Mouse (Mus musculus) spleen, embryonic (tissue): ENCODE results near the gene Ddx11.

Source experiments
- CTCF ChIA-PET: fragments of 350-600 bp; sonication (Branson Sonifier 250); formaldehyde crosslinking; loops from one replicate; lab custom pipeline; 2022; lab: Charles Lee

Ddx11 gene

DNA sequence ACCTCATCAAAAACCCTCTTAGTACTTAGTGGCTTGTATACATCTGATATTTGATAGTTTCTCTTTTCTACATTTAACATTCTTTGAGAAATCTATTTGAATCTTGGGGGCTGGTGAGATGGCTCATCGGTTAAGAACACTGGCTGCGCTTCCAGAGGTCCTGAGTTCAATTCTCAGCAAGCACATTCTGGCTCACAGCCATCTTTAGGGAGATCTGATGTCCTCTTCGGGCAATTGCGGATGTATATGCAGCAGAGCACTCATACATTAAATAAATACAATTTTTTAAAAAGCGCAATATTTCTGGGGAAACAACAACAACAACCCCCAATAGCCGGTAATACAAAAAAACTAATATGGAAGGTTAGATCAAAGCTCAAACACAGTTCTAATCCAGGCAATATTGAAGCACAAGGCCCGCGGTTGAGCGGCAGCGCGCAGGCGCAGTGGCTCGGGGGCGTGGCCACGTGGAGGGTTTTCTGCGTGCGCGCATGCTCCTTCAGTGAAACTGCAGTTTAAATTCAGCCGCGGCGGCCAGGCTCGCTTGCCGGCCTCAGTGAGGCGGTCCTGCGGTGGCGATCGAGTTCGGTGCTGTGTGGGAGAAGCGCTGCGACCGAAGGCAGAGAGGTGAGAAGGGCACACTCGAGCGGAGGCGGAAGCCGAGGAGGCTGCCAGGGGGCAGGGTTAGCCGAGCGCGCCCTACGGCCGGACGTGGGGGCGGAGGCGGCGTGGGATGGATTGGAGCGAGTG lies at the start of gene Ddx11:
Ddx11 (plus strand) TSS at position 455 of the 750 bp plus-strand sequence.
- CTCF ChIA-PET, result interaction anchor here (1.1 kb wide), 1 partner anchor 12 kb away, joined by 3 read pairs; no protein-coding TSS in a partner anchor

DNA sequence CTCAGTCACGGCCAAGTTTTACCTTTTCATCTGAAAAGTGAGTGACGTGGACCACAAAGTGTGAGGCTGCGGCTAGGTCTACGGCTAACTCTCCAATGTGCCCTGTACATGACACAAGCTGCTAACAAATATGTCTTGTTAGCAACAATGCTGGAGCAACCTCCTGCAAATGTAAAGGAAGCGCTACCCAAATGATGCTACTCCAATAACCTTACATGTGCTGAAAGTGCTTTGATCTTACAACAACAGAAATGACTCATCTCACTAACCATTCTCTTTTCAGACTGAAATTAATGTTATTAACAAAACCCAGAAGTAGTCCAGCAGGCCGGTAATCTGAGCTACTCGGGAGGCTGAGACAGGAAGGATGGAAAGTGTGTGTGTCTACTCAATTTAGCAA lies 49.3 kb upstream of the Ddx11 start:
- CTCF ChIA-PET, result no interaction called here

DNA sequence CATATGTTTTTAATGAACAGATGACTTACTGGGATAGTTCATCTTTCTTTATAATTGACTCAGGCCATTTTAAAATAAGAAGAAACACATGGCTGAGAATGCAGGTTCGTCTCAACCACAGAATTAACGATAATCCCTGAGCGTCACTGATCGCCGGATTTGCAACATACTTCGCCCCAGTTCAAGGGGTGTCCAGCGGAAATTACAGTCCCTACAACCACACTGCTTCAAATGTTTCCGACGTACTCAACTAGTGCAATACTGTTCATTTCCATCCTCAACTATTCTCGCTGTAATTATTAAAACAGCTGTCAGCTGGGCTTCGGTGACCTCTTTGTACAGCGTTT lies 47.5 kb upstream of the Ddx11 start:
- CTCF ChIA-PET, result interaction anchor here (0.6 kb wide), 1 partner anchor 17 kb away, joined by 3 read pairs; no protein-coding TSS in a partner anchor

GRCm38 (mm10) chr17:66076174-66076927 lies 47.0 kb upstream of the Ddx11 start:
- CTCF ChIA-PET, result interaction anchor here (0.6 kb wide), 2 partner anchors 18 to 145 kb away, joined by 3 to 7 read pairs; no protein-coding TSS in a partner anchor

- CTCF ChIA-PET, result interaction anchor here (0.6 kb wide), 1 partner anchor 146 kb away, joined by 7 read pairs; no protein-coding TSS in a partner anchor
Observed at GRCm38 (mm10) chr17:66076934-66077333, 46.4 kb upstream of the Ddx11 start, which contains the start of gene Ankrd12. Gene Ankrd12 (minus strand): TSS chr17:66077089.

DNA sequence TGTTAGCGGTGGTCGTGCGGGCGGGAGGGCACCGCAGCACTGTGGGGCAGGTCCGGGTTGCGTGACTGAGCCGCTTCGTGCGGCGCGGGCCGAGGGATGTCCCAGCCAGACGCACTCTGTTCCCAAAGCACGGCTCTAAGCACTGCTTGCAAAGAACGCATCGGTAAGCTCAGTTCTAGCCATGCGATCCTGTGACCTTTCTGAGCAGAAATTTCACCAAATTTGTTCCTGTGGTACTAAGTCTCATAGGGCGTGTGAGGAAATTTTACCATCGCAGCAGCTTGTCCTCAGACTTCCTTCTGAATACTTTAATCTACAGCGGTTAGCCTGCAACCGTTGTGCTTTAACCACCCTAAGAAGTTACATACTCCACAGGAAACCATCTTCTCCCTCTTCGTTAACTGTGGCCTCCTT lies 45.9 kb upstream of the Ddx11 start:
- CTCF ChIA-PET, result no interaction called here

- CTCF ChIA-PET, result no interaction called here
Observed at GRCm38 (mm10) chr17:66084486-66084885, 38.8 kb upstream of the Ddx11 start.

DNA sequence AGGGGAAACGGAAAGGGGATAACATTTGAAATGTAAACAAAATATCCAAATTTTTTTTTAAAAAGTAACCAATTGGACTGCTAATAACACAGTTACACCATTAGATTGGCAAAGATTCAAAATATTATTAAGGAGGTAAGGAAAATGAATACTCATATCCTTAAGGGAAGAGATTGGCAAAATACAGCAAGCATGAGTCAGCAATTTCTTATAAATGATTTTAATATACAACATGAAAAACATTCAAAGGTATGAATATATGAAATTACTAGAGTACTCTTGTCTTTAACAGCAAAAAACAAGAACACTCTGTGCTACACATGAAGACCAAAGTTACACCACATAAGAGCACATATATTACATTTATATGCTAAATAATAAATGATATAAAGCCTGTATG lies 38.3 kb upstream of the Ddx11 start:
- CTCF ChIA-PET, result no interaction called here

DNA sequence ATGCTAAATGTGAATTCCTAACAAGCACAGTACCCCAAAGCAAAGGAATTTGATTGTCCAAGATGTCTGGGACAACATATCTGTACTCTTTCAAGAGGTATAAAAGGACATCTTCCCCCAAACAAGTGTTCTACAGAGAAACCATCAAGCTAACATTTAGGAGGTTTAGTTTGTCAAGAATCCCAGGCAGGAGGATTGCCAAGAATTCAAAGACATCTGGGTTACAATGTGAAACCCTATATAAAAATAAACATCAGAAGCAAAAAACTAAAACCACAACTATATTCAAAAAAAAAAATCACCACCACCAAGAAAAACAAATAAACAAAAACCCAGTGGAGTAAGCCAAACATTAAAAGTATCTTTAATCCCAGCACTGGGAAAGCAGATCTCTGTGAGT lies 33.1 kb upstream of the Ddx11 start:
- CTCF ChIA-PET, result no interaction called here

GRCm38 (mm10) chr17:66091392-66091791 lies 31.9 kb upstream of the Ddx11 start:
- CTCF ChIA-PET, result no interaction called here

- CTCF ChIA-PET, result no interaction called here
Observed at GRCm38 (mm10) chr17:66092065-66092464, 31.3 kb upstream of the Ddx11 start.

DNA sequence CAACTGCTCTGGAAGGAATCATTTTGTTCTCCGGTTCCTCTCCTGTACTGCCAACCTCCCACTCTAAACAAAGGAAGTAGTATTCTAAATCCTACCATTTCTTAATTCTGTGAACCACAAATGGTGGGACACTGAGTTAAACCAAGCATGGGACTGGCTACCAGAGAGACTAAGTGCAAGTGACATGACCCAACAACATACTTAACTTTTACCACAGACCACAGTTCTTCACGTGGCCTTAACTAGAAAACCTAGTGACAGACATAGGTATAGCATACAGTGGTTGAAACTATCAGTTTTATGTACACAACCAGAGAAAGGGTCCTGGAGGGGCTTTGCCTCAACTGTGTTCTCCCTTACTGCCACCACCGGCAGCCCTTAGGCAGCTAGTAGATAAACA lies 30.7 kb upstream of the Ddx11 start:
- CTCF ChIA-PET, result no interaction called here

DNA sequence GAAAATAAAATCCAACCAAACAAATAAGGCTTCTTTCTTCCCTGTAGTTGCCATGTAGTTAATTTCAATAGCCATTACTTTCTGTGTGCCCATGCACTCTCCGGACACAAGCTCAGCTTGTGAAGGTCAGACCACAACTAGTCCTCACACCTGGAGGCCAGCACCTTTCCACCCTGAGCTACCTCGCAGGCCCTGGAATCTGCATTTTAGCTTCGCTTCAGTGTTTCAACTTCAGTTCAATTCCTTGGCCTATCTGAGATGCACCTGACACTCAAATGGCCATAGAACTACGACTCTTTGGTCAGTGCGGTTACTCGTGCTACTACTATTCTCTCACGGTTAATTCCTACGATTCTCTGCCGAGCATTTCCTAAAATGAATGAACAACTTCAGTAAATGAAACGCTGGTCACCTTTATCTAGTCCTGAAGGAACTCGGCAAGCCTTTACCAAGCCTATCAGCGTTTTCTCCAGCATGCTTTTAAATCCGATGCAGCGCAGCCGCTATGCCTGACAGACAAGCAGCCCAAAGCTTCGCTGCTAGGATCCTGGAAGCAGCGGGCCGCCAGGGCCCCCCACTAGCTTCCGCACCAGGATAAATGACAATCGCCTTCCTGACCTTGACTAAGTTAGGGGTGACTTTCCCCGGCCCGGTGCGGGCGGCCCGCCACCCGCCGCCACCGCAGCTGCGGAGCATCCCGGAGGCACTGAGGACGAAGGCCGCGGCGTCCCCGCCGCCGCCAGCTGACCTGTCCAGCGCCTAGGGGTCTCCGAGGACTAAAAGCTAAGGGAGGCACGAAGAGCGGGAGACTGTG lies 22.5 kb upstream of the Ddx11 start:
- CTCF ChIA-PET, result no interaction called here

GRCm38 (mm10) chr17:66101380-66102330 lies 21.7 kb upstream of the Ddx11 start, which contains the start of gene Ndufv2:
Gene Ndufv2 (minus strand): TSS chr17:66101559.
- CTCF ChIA-PET, result no interaction called here

- CTCF ChIA-PET, result no interaction called here
Observed at GRCm38 (mm10) chr17:66104076-66104475, 19.2 kb upstream of the Ddx11 start.

DNA sequence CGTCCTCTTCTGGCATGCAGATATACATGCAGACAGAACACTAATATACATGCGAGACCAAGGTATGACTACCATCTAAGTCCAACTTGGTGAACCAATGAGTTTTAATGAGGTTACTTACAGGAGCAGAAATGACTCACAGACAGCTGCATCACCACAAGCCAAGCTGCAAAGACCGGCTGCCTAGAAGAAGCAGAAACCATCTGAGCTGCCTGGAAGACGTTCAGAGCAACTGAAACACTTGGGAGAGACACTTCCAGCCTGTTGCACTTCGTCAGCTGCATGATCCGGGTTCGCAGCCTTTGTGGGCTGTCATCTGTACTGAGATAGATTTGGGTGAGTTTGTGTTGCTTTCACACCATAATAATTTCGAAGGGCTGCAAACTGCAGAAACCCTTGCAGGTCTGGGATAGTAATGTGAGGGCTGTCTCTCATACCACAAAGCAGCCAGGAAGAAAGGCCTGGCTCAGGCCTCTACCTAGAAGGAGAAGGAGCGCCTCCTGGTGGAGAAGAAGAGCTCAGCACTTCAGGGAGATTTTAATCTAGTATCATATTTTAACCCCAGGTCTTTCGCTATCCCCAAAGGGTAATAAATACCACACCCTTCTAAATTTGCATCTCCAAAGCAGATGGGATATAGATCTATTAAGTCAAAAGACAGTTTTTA lies 16.6 kb upstream of the Ddx11 start:
- CTCF ChIA-PET, result interaction anchor here (1.5 kb wide), 1 partner anchor 11 kb away, joined by 3 read pairs; no protein-coding TSS in a partner anchor

GRCm38 (mm10) chr17:66107466-66107865 lies 15.9 kb upstream of the Ddx11 start:
- CTCF ChIA-PET, result interaction anchor here (1.5 kb wide), 1 partner anchor 11 kb away, joined by 3 read pairs; no protein-coding TSS in a partner anchor

DNA sequence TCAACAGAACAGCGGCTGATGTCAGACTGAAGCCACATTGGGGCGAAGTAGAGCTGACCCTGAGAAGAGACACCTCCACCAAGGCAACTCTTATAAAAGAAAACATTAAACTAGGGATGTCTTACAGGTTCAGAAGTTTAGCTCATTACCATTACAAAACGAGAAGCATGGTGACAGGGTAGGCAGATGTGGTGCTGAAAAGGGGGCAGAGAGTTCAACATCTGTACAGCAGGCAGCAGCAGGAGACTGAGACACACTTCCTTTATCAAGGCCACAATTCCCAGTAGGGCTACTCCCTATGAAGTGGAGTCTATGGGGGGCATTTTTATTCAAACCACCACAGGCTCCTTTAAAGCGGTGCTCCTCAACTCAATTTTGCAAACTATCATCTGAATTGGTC lies 15.1 kb upstream of the Ddx11 start:
- CTCF ChIA-PET, result no interaction called here

DNA sequence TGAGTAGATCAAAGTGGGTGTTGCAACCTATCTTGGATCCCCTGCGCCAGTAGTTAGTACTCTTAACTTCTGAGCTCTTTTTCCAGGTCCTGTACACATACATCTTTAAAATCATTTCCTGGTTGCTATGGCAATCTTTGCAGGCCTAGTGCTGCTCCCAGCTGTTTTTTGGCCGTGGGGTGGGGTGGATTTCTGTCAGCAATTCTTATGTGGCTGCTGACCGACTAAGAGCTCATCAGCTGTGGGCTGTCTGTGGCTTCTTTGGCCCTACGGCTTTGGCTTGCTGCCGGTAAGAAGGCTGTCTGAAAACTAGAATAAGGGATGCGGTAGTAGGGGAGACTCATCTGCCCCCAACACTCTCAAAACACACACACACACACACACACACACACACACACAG lies 12.6 kb upstream of the Ddx11 start:
- CTCF ChIA-PET, result interaction anchor here (1.0 to 1.2 kb wide), 2 partner anchors 13 to 33 kb away, joined by 3 to 4 read pairs; partner anchors contain the start of gene Ddx11
